Mouse (Mus musculus) left cerebral cortex, postnatal 25 days (tissue): Measurements from ENCODE around the gene Mtnr1a. TPM values are rescaled to one million over a fixed set of nuclear protein-coding genes. Genes with fewer than 3 reads are reported as not detected.
"Not testable (repeated sequence)": the region's sequence is repeated elsewhere in the genome, so short reads cannot be mapped to it uniquely, and the experiment has no call there.

Experiments
- DNase-seq, 2 experiments: peaks; one replicate each; pipeline ENCODE4 v3.0.0; 2022; ENCODE audit warnings: low spot score in 2 of 2, mixed read lengths in 1 of 2
- intact Hi-C: fragments of 180-260 bp; cut with DNase I; formaldehyde crosslinking; loops from one replicate; pipeline ENCODE4 v1.15.1; 2025
- total RNA-seq, 2 experiments: library from RNA; stranded (reverse); gene quantifications; 2 replicates each; pipeline ENCODE4 v1.2.3; 2021

Gene Mtnr1a
- not detected for total RNA-seq

GRCm38 (mm10) chr8:45068759-45069386 lies at the start of gene Mtnr1a:
Gene Mtnr1a (plus strand): TSS chr8:45069137.
- intact Hi-C loops: loop anchor here (1.0 kb wide), 1 partner anchor 167 kb away; no protein-coding TSS in a partner anchor
- peak; percentile 86 to 89 for DNase-seq

DNA sequence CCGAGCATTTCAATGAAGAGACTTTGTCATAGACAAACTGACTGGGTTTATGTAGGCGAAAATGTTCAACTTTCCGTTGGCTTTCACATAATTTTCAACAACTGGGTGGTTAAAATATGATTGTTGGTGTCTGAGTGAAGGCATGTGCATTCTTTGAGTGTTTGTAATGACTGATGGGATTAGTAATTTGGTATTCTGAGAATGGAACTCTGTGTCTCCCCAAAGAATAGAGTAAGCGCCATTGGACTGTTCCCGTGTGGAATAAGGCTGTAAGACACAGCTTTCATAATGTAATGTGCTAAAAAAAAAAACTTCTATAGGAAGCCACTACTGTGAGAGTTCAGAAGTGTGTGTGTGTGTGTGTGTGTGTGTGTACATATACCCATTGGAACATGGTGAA lies 49.7 kb upstream of the Mtnr1a start:
- intact Hi-C loops: no loop called here
- DNase-seq: no peak

GRCm38 (mm10) chr8:45021171-45021570 lies 47.8 kb upstream of the Mtnr1a start:
- intact Hi-C loops: no loop called here
- DNase-seq: no peak

DNA sequence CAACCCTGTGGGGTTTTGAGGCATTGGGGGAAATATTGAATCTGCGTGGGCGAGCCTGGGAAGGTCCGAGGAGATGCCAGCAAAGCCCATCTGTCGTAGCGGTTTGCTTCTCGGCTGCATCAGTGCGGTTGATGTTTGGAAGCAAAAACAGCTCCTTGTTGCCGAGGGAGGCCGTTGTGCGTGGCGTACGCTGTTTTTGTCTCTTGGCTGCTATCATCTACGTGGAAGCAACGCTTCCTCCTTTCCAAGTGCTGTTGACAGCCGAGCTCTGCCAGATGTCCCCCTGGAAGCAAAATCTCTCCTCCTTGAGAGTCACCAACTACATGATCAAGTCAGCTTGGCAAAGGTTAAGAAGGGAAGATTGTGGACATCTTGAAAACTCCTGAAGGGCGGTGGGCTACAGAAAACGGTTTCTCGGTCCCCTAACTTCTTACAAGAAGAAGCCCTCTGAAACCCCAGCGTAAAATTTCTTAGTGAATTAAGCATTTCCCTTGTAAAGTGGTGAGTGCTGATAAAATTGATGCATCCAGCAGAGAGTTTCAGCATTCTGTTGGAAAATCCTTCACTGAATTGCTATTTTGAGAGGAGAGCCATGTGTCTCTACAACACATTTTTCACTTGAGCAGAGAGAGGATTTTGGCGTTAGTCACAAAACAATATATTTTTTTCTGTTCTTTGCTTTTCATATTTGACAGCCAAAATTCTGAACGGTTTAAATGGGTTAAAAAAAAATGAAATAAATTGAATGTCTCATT lies 46.8 kb upstream of the Mtnr1a start:
- DNase-seq: peak; percentile 56 to 90
- intact Hi-C loops: no loop called here

- intact Hi-C loops: no loop called here
- no peak for DNase-seq
Observed at GRCm38 (mm10) chr8:45028081-45028497, 40.8 kb upstream of the Mtnr1a start.

GRCm38 (mm10) chr8:45038350-45038749 lies 30.6 kb upstream of the Mtnr1a start:
- DNase-seq: no peak
- intact Hi-C loops: no loop called here

DNA sequence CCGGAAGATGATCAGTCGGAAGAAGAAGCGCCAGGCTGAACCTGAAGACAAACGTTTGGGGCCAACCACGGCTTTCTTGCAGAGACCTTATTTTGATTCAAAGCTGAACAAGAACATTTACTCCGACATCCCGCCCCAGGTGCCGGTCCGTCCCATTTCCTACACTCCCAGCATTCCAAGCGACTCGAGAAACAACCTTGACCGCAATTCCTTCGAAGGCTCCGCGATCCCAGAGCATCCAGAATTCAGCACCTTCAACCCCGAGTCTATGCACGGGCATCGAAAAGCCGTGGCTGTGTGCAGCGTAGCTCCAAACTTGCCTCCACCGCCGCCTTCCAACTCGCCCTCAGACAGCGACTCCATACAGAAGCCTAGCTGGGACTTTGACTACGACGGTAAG lies 24.8 kb upstream of the Mtnr1a start:
- no peak for DNase-seq
- intact Hi-C loops: no loop called here

DNA sequence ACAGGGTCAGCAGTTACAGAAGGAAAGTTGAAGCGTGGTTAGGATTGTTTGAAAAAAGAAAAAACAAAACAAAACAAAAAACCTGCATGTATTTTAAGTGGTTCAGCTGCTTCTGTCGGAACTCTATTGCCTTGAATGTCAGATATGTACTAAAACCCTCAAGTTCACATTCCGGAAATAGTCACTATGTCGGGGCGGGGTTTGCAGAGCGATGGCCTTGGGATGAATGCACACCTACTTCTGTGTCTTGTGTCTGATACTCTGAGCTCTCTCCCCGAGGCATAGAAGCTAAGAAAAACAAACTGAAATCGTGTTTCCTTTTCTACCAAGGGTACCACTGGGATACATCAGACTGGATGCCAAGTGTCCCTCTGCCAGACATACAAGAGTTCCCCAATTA lies 18.5 kb upstream of the Mtnr1a start:
- intact Hi-C loops: no loop called here

DNA sequence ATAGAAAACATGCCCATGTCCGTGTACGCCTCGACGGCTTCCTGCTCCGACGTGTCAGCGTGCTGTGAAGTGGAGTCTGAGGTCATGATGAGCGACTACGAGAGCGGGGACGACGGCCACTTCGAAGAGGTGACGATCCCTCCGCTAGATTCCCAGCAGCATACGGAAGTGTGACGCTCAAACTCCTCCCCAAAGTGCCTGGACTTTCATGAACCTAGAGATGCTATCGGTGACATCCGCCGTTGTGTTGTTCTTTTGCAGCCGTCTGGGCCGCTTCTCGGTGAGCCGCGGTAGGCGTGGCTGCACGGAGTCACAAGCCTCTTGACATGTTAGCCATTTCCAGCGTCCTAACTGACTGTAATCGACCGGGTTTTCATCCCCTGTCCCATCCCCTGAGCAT lies 17.7 kb upstream of the Mtnr1a start:
- intact Hi-C loops: no loop called here
- no peak for DNase-seq

More for the DNA sequence above, 18.5 kb upstream of the Mtnr1a start:
- DNase-seq: no peak

DNA sequence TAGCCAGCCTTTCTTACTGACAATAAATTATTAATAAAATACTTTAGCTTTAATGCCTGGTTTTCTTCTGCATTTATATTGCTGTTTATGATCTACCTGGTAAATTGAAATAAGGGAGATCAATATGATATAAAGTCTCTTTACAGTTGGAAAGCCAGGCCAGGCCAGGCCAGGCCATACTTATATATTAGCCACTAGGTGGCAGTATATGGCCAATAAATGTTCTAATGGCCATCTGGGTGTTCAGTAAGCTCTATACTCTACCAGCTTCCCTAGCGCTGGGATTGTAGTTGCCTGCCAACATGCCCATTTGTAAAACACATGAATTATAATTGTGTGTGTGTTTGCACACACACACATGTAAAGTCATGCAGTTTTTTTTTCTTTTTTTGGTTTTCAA lies 16.7 kb upstream of the Mtnr1a start:
- DNase-seq: no peak
- intact Hi-C loops: no loop called here

- DNase-seq: peak in 1 of 2 experiments; percentile 35
- intact Hi-C loops: no loop called here
Observed at GRCm38 (mm10) chr8:45052618-45053017, 16.3 kb upstream of the Mtnr1a start.

- intact Hi-C loops: no loop called here
- no peak for DNase-seq
Observed at GRCm38 (mm10) chr8:45055500-45055899, 13.4 kb upstream of the Mtnr1a start.

GRCm38 (mm10) chr8:45056810-45057209 lies 12.1 kb upstream of the Mtnr1a start:
- intact Hi-C loops: no loop called here

DNA sequence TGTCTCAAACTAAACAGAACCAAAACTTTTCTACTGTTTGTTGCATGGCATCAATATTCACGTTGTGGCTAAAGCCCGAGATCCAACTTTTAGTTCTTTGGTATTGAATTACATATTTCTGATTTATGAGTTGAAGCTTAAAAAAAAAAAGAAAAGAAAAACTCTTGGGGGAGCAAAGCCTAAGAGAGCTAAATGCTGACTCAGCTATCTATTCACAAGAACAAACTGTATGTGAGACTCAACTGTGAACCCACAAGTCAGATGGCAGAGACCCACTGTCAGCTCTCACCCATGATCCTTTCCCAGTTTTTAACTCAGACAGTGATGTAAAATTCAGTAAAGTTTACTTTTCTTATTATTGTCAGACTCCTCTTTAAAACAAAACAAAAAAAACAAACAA lies 8.9 kb upstream of the Mtnr1a start:
- DNase-seq: no peak
- intact Hi-C loops: no loop called here

More at GRCm38 (mm10) chr8:45056810-45057209, 12.1 kb upstream of the Mtnr1a start:
- no peak for DNase-seq

- DNase-seq: no peak
- intact Hi-C loops: no loop called here
Observed at GRCm38 (mm10) chr8:45062311-45062710, 6.6 kb upstream of the Mtnr1a start.

- DNase-seq: no peak
- intact Hi-C loops: no loop called here
Observed at GRCm38 (mm10) chr8:45062982-45063924, 5.7 kb upstream of the Mtnr1a start.

- intact Hi-C loops: no loop called here
Observed at GRCm38 (mm10) chr8:45064197-45064869, 4.6 kb upstream of the Mtnr1a start.

DNA sequence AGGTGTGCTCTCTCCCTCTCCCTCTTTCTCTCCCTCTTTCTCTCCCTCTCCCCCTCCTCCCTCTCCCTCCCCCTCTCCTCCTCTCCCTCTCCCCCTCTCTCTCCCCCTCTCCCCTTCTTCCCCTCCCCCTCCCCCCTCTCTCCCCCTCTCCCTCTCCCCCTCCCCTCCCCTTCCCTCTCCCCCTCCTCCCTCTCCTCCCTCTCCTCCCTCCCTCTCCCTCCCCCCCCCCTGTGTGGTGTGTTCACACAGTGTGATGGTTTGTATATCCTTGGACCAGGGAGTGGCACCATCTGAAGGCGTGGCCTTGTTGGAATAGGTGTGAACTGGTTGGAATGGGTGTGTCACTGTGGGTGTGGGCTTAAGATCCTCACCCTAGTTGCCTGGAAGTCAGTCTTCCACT lies 3.5 kb upstream of the Mtnr1a start:
- intact Hi-C loops, DNase-seq: not testable (repeated sequence)

More at GRCm38 (mm10) chr8:45064197-45064869, 4.6 kb upstream of the Mtnr1a start:
- DNase-seq: no peak

- DNase-seq: no peak
- intact Hi-C loops: no loop called here
Observed at GRCm38 (mm10) chr8:45070949-45071348, 2.0 kb downstream of the Mtnr1a start.

DNA sequence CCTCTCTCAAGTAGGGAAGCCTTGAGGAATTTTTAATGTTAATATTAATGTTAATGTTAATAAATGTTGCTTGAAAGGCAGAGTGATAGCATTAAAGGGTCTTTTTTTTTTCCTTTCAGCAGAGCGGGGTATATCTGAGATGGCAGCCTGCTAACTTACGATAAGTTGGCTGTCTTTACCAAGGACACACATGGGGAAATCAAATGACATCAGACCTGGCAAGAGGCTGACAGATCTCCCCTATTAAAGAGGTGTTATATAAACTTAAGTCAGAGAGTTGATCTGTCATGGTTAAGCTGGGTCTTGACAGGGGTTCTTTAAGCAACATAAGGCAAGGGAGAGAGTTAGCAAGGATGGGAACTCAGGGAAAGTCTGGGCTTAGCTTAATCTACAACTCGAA lies 11.9 kb downstream of the Mtnr1a start:
- DNase-seq: no peak
- intact Hi-C loops: no loop called here
